In genomic region chr17:70949171-70949570, GRCm38 (mm10) we compare ENCODE assay signal across 18 mouse cellular contexts. TPM values are rescaled to one million over a fixed set of nuclear protein-coding genes. Genes with fewer than 3 reads are reported as not detected.
DNase-seq lines count a peak whose midpoint lies in the region; TF ChIP-seq lines count a peak whose summit lies in the region.
"Had no signal": no experiment of that assay in that cellular context is flagged by ENCODE, and none has a peak within 500 bp of the region (broad histone marks: within the 10 kb centered on the region; RNA-seq: fewer than 3 reads in every experiment).

No protein-coding gene starts in this region.

- H3K4me3 ChIP-seq in heart, adult 2 months: no peak overlapping the region
- no peak overlapping the region for H3K4me3 ChIP-seq in MEL (ENCODE audit: control insufficient read depth in 1 of 2, insufficient read depth in 1 of 2, low read depth in 2 of 2, low read length in 2 of 2)

- intact Hi-C loops in heart, adult 2 months (cut with DNase I): no loop called here

- H3K27me3 ChIP-seq in heart, adult 2 months (ENCODE audit: control insufficient read depth, insufficient read depth, low read length): no peaks in the 10 kb centered on the region
- no peaks in the 10 kb centered on the region for H3K27me3 ChIP-seq in MEL (ENCODE audit: control insufficient read depth in 1 of 2, insufficient read depth in 2 of 2, low read length in 2 of 2)
- H3K27me3 ChIP-seq: CH12.LX, Patski had no signal

- H3K27ac ChIP-seq in heart, adult 2 months: no peak overlapping the region
- no peak overlapping the region for H3K27ac ChIP-seq in MEL (ENCODE audit: control insufficient read depth, low read depth, low read length)

- H3K9ac ChIP-seq in heart, adult 2 months (ENCODE audit: low read depth, low read length): no peak overlapping the region
- H3K9ac ChIP-seq in MEL (ENCODE audit: control insufficient read depth, low read depth, low read length, poor library complexity, severe bottlenecking): no peak overlapping the region

- no peak for TF ChIP-seq RAD21 in MEL (IDR thresholded peaks at IDR 0.05; ENCODE audit: low read depth, low read length)

- 57% methylated on average over 7 of the region's 7 CpGs for whole genome bisulfite sequencing in heart, adult 2 months

- no peak for TF ChIP-seq POLR2A in heart, adult 2 months (IDR thresholded peaks at IDR 0.05; ENCODE audit: insufficient read depth, low read depth, low read length)
- no peak for TF ChIP-seq POLR2A in MEL (IDR thresholded peaks at IDR 0.05; ENCODE audit: control insufficient read depth in 1 of 2, insufficient read depth in 1 of 2, low read depth in 1 of 2, low read length in 2 of 2, poor library complexity in 1 of 2)

- DNase-seq in heart, adult 11 months: peak; percentile 5
- no peak for DNase-seq in heart, adult 2 months
- DNase-seq in MEL (ENCODE audit: low read depth, low spot score): no peak
- no peak for DNase-seq in layer of hippocampus, adult 11-12 months (ENCODE audit: low spot score)
- DNase-seq: adrenal gland, adult 2 months; adrenal gland, adult 8-10 months; adrenal gland, postnatal 10 days; adrenal gland, postnatal 14 days; adrenal gland, postnatal 25 days; adrenal gland, postnatal 36 days; B cell, adult 2 months; cerebellum, adult 11 months; cerebellum, adult 11-12 months; cerebellum, adult 18-20 months; cerebellum, adult 2 months had no signal

- no peaks in the 10 kb centered on the region for H3K9me3 ChIP-seq in MEL (replicated peaks; ENCODE audit: insufficient read depth, low read length)
- H3K9me3 ChIP-seq: G1E had no signal

- TF ChIP-seq EP300 in heart, adult 2 months (IDR thresholded peaks at IDR 0.05; ENCODE audit: insufficient read depth, low read depth, low read length): no peak
- peak; percentile 53 to 64 for TF ChIP-seq EP300 in MEL (IDR thresholded peaks at IDR 0.05; ENCODE audit: low read depth in 1 of 2, low read length in 2 of 2)

- no peak for TF ChIP-seq CTCF in heart, adult 2 months (IDR thresholded peaks at IDR 0.05)
- TF ChIP-seq CTCF in MEL (IDR thresholded peaks at IDR 0.05 in 2 of 3, conservative IDR thresholded peaks at IDR 0.05 in 1 of 3; ENCODE audit: control insufficient read depth in 1 of 3, insufficient read depth in 1 of 3, low read depth in 2 of 3, low read length in 3 of 3, poor library complexity in 1 of 3, severe bottlenecking in 1 of 3): no peak

- H3K79me2 ChIP-seq in heart, adult 2 months (replicated peaks; ENCODE audit: control insufficient read depth, insufficient read depth, low read length): no peaks in the 10 kb centered on the region
- H3K79me2 ChIP-seq in MEL (ENCODE audit: control insufficient read depth, insufficient read depth, low read length, poor library complexity): no peaks in the 10 kb centered on the region

- H3K36me3 ChIP-seq in heart, adult 2 months (ENCODE audit: control insufficient read depth, insufficient read depth, low read length): no peaks in the 10 kb centered on the region
- H3K36me3 ChIP-seq in MEL (ENCODE audit: control insufficient read depth in 1 of 2, insufficient read depth in 2 of 2, low read length in 2 of 2): peaks cover 0 to 11% of the 10 kb centered on the region in 2 experiments; a peak in 2 of 4 replicates
- H3K36me3 ChIP-seq: G1E had no signal

- no peaks in the 10 kb centered on the region for H3K4me1 ChIP-seq in heart, adult 2 months (ENCODE audit: control insufficient read depth, insufficient read depth, low read length)
- peaks cover 5 to 19% of the 10 kb centered on the region in 2 experiments for H3K4me1 ChIP-seq in MEL (ENCODE audit: control insufficient read depth in 1 of 2, insufficient read depth in 2 of 2, low read length in 2 of 2)

TF ChIP-seq in MEL, 35 proteins besides CTCF, POLR2A, EP300 and RAD21:
- no peak for TF ChIP-seq UBTF (IDR thresholded peaks at IDR 0.05; ENCODE audit: borderline replicate concordance, insufficient read depth, low read depth, low read length)
- TF ChIP-seq TAL1 (IDR thresholded peaks at IDR 0.05; ENCODE audit: low read length): no peak
- TF ChIP-seq KAT2A (conservative IDR thresholded peaks at IDR 0.05; ENCODE audit: low read depth, low read length): no peak
- no peak for TF ChIP-seq MAZ (IDR thresholded peaks at IDR 0.05; ENCODE audit: low read depth, low read length)
- no peak for TF ChIP-seq POLR2AphosphoS5 (IDR thresholded peaks at IDR 0.05; ENCODE audit: borderline replicate concordance, low read depth, low read length)
- no peak for TF ChIP-seq MAX (IDR thresholded peaks at IDR 0.05; ENCODE audit: low read length)
- no peak for TF ChIP-seq ZC3H11A (IDR thresholded peaks at IDR 0.05; ENCODE audit: low read depth, low read length)
- TF ChIP-seq GATA1 (IDR thresholded peaks at IDR 0.05; ENCODE audit: low read depth, low read length): peak; percentile 56
- TF ChIP-seq JUND (IDR thresholded peaks at IDR 0.05; ENCODE audit: low read depth, low read length): no peak
- 0 out of 2 replicates have a peak, but pooled peaks have one; percentile 2 for TF ChIP-seq SMC3 (IDR thresholded peaks at IDR 0.05; ENCODE audit: low read depth, low read length)
- no peak for TF ChIP-seq ZKSCAN1 (IDR thresholded peaks at IDR 0.05; ENCODE audit: low read depth, low read length)
- TF ChIP-seq ZNF384 (IDR thresholded peaks at IDR 0.05; ENCODE audit: low read depth, low read length): peak; percentile 44; the same call in 1 of the 2 replicates
- no peak for TF ChIP-seq MYC (IDR thresholded peaks at IDR 0.05; ENCODE audit: low read depth, low read length)
- no peak for TF ChIP-seq CHD2 (IDR thresholded peaks at IDR 0.05; ENCODE audit: low read length)
- no peak for TF ChIP-seq NRF1 (IDR thresholded peaks at IDR 0.05; ENCODE audit: insufficient read depth, low read depth, low read length, poor library complexity, severe bottlenecking)
- TF ChIP-seq BHLHE40 (IDR thresholded peaks at IDR 0.05; ENCODE audit: borderline replicate concordance, low read depth, low read length): no peak
- no peak for TF ChIP-seq POLR2AphosphoS2 (IDR thresholded peaks at IDR 0.05; ENCODE audit: low read length)
- TF ChIP-seq USF2 (IDR thresholded peaks at IDR 0.05; ENCODE audit: borderline replicate concordance in 1 of 2, insufficient read depth in 1 of 2, low read depth in 1 of 2, low read length in 2 of 2): no peak
- no peak for TF ChIP-seq HCFC1 (IDR thresholded peaks at IDR 0.05; ENCODE audit: low read depth, low read length)
- TF ChIP-seq RCOR1 (IDR thresholded peaks at IDR 0.05; ENCODE audit: low read depth, low read length): peak; percentile 32; the same call in 1 of the 2 replicates
- no peak for TF ChIP-seq TCF12 (IDR thresholded peaks at IDR 0.05; ENCODE audit: low read depth, low read length)
- no peak for TF ChIP-seq ETS1 (IDR thresholded peaks at IDR 0.05; ENCODE audit: low read depth, low read length)
- TF ChIP-seq MYB (IDR thresholded peaks at IDR 0.05; ENCODE audit: low read depth, low read length): peak; percentile 61
- TF ChIP-seq MEF2A (IDR thresholded peaks at IDR 0.05; ENCODE audit: extremely low read depth, insufficient replicate concordance, low read depth, low read length, poor library complexity, severe bottlenecking): no peak
- no peak for TF ChIP-seq CHD1 (IDR thresholded peaks at IDR 0.05; ENCODE audit: low read depth, low read length)
- TF ChIP-seq ELF1 (IDR thresholded peaks at IDR 0.05; ENCODE audit: low read depth, low read length): no peak
- TF ChIP-seq NELFE (IDR thresholded peaks at IDR 0.05; ENCODE audit: low read depth, low read length): no peak
- TF ChIP-seq ZMIZ1 (IDR thresholded peaks at IDR 0.05; ENCODE audit: low read depth, low read length): no peak
- TF ChIP-seq SIN3A (IDR thresholded peaks at IDR 0.05; ENCODE audit: low read length): no peak
- TF ChIP-seq E2F4 (IDR thresholded peaks at IDR 0.05; ENCODE audit: borderline replicate concordance, low read depth, low read length): no peak
- no peak for TF ChIP-seq GABPA (IDR thresholded peaks at IDR 0.05; ENCODE audit: low read depth, low read length)
- TF ChIP-seq TBP (IDR thresholded peaks at IDR 0.05; ENCODE audit: low read depth, low read length): no peak
- TF ChIP-seq MAFK (IDR thresholded peaks at IDR 0.05; ENCODE audit: borderline replicate concordance, low read depth, low read length): no peak
- no peak for TF ChIP-seq USF1 (IDR thresholded peaks at IDR 0.05; ENCODE audit: low read depth, low read length)
- TF ChIP-seq MXI1 (IDR thresholded peaks at IDR 0.05; ENCODE audit: low read depth, low read length): no peak

RNA-seq across cellular contexts. Expression of gene Myom1, which starts 53.3 kb away (rescaled TPM):
- 1,000 to 10,000 TPM in 1 of 2 experiments, 100 to 1,000 TPM in 1; 865 to 1,030 TPM for total RNA-seq in heart, adult 2 months (2021)
- 222 and 381 TPM in 2 replicates for polyA plus RNA-seq in heart, adult 2 months (2012; rRNA removed)
- 0.65 and 0.69 TPM in 2 replicates for total RNA-seq in MEL (2012; rRNA removed)
- under 1 TPM in 1 of 2 experiments, not detected in 1; 0.79 TPM for polyA plus RNA-seq in MEL (2012; ENCODE audit: insufficient read depth in 1 of 2, insufficient read length in 2 of 2, low read depth in 1 of 2, low replicate concordance in 2 of 2, missing spikeins in 1 of 2)

RNA-seq across cellular contexts. Expression of gene Myl12a, which starts 53.5 kb away (rescaled TPM):
- 1,000 to 10,000 TPM in 1 of 2 experiments, 100 to 1,000 TPM in 1; 822 to 1,002 TPM for total RNA-seq in heart, adult 2 months (2021)
- 617 and 695 TPM in 2 replicates for polyA plus RNA-seq in heart, adult 2 months (2012; rRNA removed)
- 112 and 113 TPM in 2 replicates for total RNA-seq in MEL (2012; rRNA removed)
- polyA plus RNA-seq in MEL (2012; ENCODE audit: insufficient read depth in 1 of 2, insufficient read length in 2 of 2, low read depth in 1 of 2, low replicate concordance in 2 of 2, missing spikeins in 1 of 2): 100 to 1,000 TPM in 1 of 2 experiments, not detected in 1; 130 TPM

Comparison
In these comparisons a context has a peak if more than half of its experiments do, and no peak if none do; other contexts are left out.
1. RNA of gene Myom1, which starts 53.3 kb away (total RNA-seq): 865 to 1,030 TPM in heart, adult 2 months; 0.65 to 0.69 TPM in MEL; every median in the first group is over 100 times any median in the second.